Mouse (Mus musculus) hindbrain, embryonic 15.5 days (tissue): ENCODE data around the gene Edem1. TPM values are rescaled to one million over a fixed set of nuclear protein-coding genes. Genes with fewer than 3 reads are reported as not detected.

Experiments
- ATAC-seq: fragments of 200-750 bp; cut with Nextera tagmentation; 2 replicates; pipeline ENCODE4 v1.8.0; 2017; ENCODE audit warnings: low read depth, moderate number of reproducible peaks, moderate TSS enrichment; ENCODE audit not compliant: low FRiP score
- H3K27ac ChIP-seq: fragments of 300-500 bp; sonication (generic); replicated peaks from 2 replicates; pipeline ENCODE4 v1.5.1; 2015; ENCODE audit warnings: mild to moderate bottlenecking, inconsistent platforms
- H3K27me3 ChIP-seq: fragments of 300-500 bp; sonication (generic); 2 replicates; pipeline ENCODE4 v1.6.1; 2015; ENCODE audit warnings: control low read depth, inconsistent platforms
- H3K36me3 ChIP-seq: fragments of 300-500 bp; sonication (generic); 2 replicates; pipeline ENCODE4 v1.6.1; 2015; ENCODE audit warnings: control low read depth, inconsistent platforms
- H3K4me1 ChIP-seq: fragments of 300-500 bp; sonication (generic); replicated peaks from 2 replicates; pipeline ENCODE4 v1.6.1; 2015; ENCODE audit warnings: control low read depth, inconsistent platforms
- H3K4me2 ChIP-seq: fragments of 300-500 bp; sonication (generic); 2 replicates; pipeline ENCODE4 v1.6.1; 2015; ENCODE audit warnings: moderate library complexity, mild to moderate bottlenecking, inconsistent platforms
- H3K4me3 ChIP-seq: fragments of 300-500 bp; sonication (generic); 2 replicates; pipeline ENCODE4 v1.5.1; 2015; ENCODE audit warnings: mild to moderate bottlenecking, inconsistent platforms
- H3K9ac ChIP-seq: fragments of 300-500 bp; sonication (generic); 2 replicates; pipeline ENCODE4 v1.6.1; 2015; ENCODE audit warnings: inconsistent platforms
- H3K9me3 ChIP-seq: fragments of 300-500 bp; sonication (generic); 2 replicates; pipeline ENCODE4 v1.6.1; 2016; ENCODE audit warnings: control low read depth, inconsistent platforms
- WGBS: fragments of 180-500 bp; shearing (Covaris S2); methylation state at CpG from one replicate; pipeline ENCODE4 v1.1.7; 2015; 5-methylcytosine and 5-hydroxymethylcytosine counted together
- polyA plus RNA-seq: library from polyadenylated mRNA; unstranded; fragments of >200 nt; fragmentation: Nextera tagmentation; extraction: Ambion mirVana; gene quantifications from 2 replicates; pipeline ENCODE4 v1.2.1, GENCODE M21; 2015

Edem1 gene
- polyA plus RNA-seq, 1 experiment from 2014 or later: 5.8 TPM

DNA sequence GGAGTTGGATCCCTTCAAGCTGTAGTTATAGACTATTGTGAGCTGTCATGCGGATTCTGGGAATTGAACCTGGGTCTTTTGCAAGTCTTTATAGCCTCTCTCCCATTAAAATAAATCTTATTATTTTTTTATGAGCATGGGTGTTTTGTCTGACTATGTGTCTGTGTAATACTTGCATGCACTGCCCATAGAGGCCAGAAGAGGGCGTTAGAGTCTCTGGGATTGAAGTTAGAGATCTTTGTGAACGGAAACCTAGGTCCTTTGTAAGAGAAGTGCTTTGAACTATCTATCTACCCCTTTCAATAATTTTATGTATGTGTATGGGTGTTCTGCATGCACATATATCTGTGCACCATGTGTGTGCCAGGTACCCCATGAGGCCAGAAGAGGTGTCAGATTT lies 21.0 kb upstream of the Edem1 start:
- no peaks in the 10 kb centered on the region for H3K27me3 ChIP-seq
- no peak overlapping the region for H3K9ac ChIP-seq
- H3K9me3 ChIP-seq: no peaks in the 10 kb centered on the region
- WGBS: 75% methylated on average over 3 of the region's 3 CpGs
- peaks cover 14% of the 10 kb centered on the region for H3K4me1 ChIP-seq
- no peak overlapping the region for H3K27ac ChIP-seq
- ATAC-seq: no peak
- H3K4me3 ChIP-seq: no peak overlapping the region
- no peak overlapping the region for H3K4me2 ChIP-seq
- H3K36me3 ChIP-seq: no peaks in the 10 kb centered on the region

DNA sequence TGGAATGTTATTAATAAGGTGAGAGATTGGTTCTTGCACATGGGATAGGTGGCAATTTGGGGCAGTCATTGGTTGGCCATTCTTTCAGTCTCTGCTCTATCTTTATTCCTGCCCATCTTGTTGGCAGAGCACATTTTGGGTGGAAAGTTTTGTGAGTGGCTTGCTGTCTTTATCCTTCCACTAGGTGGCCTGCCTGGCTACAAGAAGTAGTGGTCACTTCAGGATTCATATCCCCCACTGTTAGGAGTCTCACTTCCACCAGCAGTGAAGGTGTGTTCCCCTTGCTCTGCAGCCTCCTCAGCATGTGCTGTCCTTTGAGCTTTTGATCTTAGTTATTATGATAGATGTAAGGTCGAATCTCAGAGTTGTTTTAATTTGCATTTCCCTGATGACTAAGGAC lies 19.7 kb upstream of the Edem1 start:
- Histone ChIP-seq H3K36me3 (no peaks in the 10 kb centered on the region), H3K4me1 (peaks cover 12% of the 10 kb centered on the region), H3K9me3 (no peaks in the 10 kb centered on the region), H3K4me2 (no peak overlapping the region), H3K9ac (no peak overlapping the region), H3K27ac (no peak overlapping the region), H3K4me3 (no peak overlapping the region), H3K27me3 (no peaks in the 10 kb centered on the region)
- no peak for ATAC-seq
- 81% methylated on average over 1 of the region's 1 CpGs for WGBS

DNA sequence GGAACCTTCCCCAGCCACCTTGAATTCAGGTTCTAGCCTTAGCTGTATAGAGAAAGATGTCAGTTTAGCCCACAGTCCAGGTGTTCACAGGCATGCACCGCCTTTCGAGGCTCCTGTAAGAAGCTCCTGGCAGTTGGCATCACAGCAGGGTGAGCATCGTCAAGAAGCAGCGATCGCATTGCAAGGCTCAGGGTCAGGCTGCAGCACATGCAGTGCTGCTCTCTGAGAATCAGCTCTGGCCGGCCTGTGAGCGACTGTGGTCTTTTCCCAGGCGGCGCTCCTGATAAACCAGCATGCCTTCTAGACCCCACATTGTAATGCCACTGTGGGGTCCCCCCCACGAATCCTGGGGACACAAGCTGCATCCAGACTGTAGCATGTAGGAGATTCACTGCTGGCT lies 18.2 kb upstream of the Edem1 start:
- WGBS: 66% methylated on average over 10 of the region's 10 CpGs
- Histone ChIP-seq H3K4me3 (no peak overlapping the region), H3K36me3 (peaks cover 5% of the 10 kb centered on the region; the same call in 1 of the 2 replicates), H3K4me2 (no peak overlapping the region), H3K9ac (no peak overlapping the region), H3K4me1 (peaks cover 2% of the 10 kb centered on the region), H3K9me3 (no peaks in the 10 kb centered on the region), H3K27ac (no peak overlapping the region), H3K27me3 (no peaks in the 10 kb centered on the region)
- ATAC-seq: no peak

DNA sequence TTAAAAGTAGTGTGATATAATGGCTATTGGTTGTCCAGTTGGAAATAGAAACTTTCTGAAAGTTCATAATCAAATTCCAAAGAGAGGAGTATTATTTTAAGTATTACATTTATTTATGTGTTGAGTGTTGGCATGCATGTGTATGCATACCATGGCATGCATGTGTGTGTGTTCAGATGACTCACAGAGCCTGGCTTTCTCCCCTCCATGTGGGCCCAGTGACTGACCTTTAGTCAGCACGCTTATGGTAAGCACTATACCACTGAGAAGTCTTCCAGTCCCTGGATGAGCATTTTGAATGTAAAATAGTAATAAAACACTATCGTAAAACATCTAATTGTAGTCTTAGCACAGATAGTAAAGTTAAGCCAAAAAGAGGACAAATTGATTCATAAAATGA lies 16.3 kb upstream of the Edem1 start:
- Histone ChIP-seq H3K36me3 (peaks cover 8% of the 10 kb centered on the region; the same call in 1 of the 2 replicates), H3K27ac (no peak overlapping the region), H3K9me3 (no peaks in the 10 kb centered on the region), H3K4me2 (no peak overlapping the region), H3K4me1 (no peaks in the 10 kb centered on the region), H3K4me3 (no peak overlapping the region), H3K27me3 (no peaks in the 10 kb centered on the region), H3K9ac (no peak overlapping the region)
- ATAC-seq: no peak
- WGBS: 82% methylated on average over 2 of the region's 2 CpGs

DNA sequence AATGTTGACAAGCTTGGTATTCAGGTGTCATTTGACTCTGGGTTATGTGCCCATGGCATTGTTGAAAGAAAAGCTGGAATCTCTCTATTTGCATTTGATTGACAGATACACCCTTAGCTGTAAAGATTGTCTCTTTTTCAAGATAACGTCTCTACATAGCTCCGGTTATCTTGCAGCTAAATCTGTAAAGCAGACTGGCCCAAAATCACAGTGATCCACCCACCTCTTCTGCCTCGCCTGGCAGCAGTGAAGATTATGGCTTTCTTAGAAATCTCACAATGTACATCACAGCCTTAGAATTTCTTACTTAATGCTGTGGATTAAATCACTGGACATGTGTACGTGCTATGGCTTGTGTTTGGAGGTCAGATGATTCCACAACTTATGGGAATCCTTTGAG lies 10.9 kb upstream of the Edem1 start:
- Histone ChIP-seq H3K4me2 (no peak overlapping the region), H3K9ac (no peak overlapping the region), H3K36me3 (peaks cover 43% of the 10 kb centered on the region), H3K4me1 (no peaks in the 10 kb centered on the region), H3K27ac (no peak overlapping the region), H3K9me3 (no peaks in the 10 kb centered on the region), H3K4me3 (no peak overlapping the region), H3K27me3 (no peaks in the 10 kb centered on the region)
- WGBS: 73% methylated on average over 4 of the region's 4 CpGs
- ATAC-seq: no peak

DNA sequence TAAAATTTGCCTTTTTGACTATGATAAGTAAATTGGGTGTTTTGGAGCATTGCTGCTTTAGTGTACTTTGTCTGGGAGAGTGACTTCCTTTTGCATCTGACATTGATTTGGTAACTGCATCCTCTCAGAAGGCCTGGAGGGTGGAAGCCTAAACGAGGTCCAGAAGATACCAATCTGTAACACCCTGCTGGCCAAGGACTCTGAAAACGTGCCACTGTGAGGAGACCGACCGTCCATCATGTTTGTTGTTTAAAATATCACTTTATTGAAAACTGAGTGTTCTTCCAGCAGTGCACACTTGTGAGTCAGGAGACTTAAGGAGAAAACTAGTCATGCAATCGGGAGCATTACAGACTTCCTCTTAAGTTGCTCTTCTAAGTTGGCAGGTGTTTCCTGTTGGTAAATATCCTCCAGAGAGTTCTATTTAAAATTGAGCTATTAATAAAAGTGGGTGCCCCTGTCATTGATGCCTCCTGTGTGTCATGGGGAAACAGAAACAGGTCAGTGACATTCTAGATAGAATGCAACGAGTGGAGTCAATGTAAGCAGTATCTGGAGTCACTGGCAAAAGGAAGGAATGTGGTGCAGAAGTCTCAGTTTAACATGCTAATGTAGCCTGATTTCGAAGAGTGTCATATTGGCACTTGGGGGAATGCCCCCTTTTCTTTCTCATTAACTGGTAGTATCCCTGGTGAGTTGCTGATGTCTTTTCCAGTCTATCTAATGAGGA lies 3.5 kb upstream of the Edem1 start:
- Histone ChIP-seq H3K4me1 (peaks cover 16% of the 10 kb centered on the region), H3K9ac (no peak overlapping the region), H3K4me3 (no peak overlapping the region), H3K27ac (no peak overlapping the region), H3K27me3 (no peaks in the 10 kb centered on the region), H3K9me3 (no peaks in the 10 kb centered on the region), H3K36me3 (peaks cover 23% of the 10 kb centered on the region; the same call in 1 of the 2 replicates), H3K4me2 (no peak overlapping the region)
- no peak for ATAC-seq
- WGBS: 82% methylated on average over 7 of the region's 7 CpGs

DNA sequence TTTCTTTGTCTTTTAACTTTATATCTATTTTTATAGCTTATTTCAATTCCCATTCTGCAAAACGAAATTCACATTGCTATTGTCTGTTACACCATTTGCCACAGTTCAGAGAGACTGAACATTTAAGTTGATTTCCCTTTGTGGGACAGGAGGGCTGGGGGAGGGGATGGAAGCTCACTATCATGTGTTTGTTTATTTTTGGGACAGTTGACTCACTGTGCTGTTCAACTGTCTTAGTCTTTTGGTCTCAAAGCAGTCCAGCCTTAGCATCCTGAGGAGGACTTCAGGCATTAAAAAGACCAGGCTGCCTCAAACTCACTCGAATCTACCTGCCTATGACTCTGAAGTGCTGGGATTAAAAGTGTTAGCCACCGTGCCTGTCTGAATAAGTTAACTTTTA lies 2.4 kb upstream of the Edem1 start:
- peaks cover 22% of the 10 kb centered on the region; the same call in 1 of the 2 replicates for H3K36me3 ChIP-seq
- 77% methylated on average over 3 of the region's 3 CpGs for WGBS
- H3K9me3 ChIP-seq: no peaks in the 10 kb centered on the region
- H3K4me2 ChIP-seq: no peak overlapping the region
- no peak overlapping the region for H3K9ac ChIP-seq
- peaks cover 18% of the 10 kb centered on the region for H3K4me1 ChIP-seq
- H3K27me3 ChIP-seq: no peaks in the 10 kb centered on the region
- no peak for ATAC-seq
- no peak overlapping the region for H3K27ac ChIP-seq
- H3K4me3 ChIP-seq: no peak overlapping the region

DNA sequence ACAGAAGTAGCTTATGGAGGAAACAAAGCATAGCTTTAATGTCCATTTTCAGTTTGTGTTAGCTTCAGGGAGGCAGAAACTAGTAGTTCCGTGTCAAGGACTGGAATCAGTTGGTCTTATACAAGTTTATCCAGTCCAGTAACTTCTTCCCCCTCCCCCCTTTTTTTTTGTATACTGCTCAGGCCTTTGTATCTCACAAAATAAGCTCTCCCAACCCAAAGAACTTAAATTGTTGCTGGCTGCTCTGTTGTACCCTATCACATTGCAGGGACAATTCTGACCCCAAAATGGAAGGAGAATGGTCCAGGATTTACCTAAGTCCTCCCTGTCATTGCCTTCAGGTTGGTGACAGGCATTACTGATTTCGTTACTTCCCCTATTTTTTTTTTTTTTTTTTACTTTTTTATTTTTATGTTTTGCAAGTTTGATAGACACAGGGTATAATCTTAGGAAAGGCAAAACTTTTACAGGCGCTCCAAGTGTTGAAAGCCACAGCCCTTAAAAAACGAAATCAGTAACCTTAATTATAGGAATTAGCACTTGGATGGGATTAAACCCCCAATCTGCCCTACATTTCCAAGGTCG lies 1.0 kb upstream of the Edem1 start:
- no peak overlapping the region for H3K9ac ChIP-seq
- no peaks in the 10 kb centered on the region for H3K9me3 ChIP-seq
- no peak for ATAC-seq
- 27% methylated on average over 5 of the region's 5 CpGs for WGBS
- H3K27me3 ChIP-seq: no peaks in the 10 kb centered on the region
- H3K4me3 ChIP-seq: peak overlapping the region; percentile 73; the same call in 1 of the 2 replicates
- H3K4me1 ChIP-seq: peaks cover 18% of the 10 kb centered on the region
- H3K4me2 ChIP-seq: peak overlapping the region; percentile 80
- peaks cover 12% of the 10 kb centered on the region; the same call in 1 of the 2 replicates for H3K36me3 ChIP-seq
- no peak overlapping the region for H3K27ac ChIP-seq

DNA sequence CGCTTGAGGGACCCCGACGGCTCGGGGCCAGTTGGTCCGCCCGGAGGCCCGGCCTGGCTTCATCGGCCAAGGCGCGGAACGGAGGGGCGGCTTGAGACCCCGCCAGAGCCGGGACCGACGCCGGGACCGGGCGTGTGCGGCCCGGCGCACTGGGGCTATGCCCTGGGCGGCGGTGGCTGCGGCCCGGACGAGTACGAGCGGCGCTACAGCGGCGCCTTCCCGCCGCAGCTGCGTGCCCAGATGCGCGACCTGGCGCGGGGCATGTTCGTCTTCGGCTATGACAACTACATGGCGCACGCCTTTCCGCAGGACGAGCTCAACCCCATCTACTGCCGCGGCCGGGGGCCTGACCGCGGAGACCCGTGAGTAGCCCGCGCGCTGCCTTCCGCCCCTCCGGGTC lies 431 bp downstream of the Edem1 start:
- Histone ChIP-seq H3K36me3 (no peaks in the 10 kb centered on the region; the same call in 1 of the 2 replicates), H3K9me3 (no peaks in the 10 kb centered on the region), H3K4me1 (peaks cover 18% of the 10 kb centered on the region), H3K9ac (peak overlapping the region; percentile 82), H3K4me3 (peak overlapping the region; percentile 73), H3K27ac (peak overlapping the region; percentile 77), H3K27me3 (no peaks in the 10 kb centered on the region), H3K4me2 (peak overlapping the region; percentile 80)
- under 1% methylated on average over 40 of the region's 56 CpGs for WGBS
- ATAC-seq: peak; percentile 63

DNA sequence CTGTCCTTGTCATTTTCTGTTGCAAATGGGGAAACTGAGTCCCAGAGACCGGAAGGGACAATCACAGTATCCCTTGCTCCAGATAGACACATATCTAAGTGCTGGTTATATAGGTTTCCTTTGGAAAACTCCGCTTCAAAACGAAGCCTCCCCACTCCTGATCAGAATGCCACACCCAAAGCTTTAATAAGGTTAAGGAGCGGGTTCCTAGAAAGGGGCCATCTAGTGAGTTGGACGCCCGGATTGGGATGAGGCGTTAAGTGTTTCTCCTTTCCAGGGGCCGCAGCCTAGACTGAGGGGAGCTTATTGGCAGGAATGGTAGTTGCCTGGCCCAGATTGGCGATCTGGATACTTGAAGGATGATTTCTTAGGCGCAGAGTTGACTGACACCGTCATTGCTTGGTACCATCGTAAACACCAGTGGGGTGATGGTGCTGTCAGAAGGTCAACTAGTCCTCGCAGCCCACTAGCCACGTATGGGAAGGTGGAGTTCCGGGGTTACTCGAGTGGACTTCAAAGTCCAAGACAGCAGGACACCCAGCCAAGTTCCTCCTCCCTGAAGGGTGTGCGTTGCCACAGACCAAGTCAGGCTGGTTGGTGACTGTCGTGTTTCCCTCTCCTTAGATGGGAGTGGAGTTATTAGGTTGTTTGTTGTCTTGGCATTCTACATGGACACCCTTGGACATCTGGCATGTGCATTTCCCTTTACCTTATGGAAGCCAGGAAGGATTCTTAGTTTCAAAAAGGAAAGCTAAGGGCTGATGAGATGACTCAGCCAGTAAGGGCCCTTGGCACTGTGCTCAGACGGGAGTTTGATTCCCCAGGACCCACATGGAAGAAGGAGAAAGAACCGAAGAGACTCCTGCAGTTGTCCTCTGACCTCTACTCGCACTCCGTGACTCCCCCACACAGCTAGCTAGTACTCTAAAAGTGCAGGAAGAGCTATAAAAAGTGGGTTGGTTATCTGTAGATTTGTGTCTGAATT lies 1.2 kb downstream of the Edem1 start:
- peaks cover 18% of the 10 kb centered on the region for H3K4me1 ChIP-seq
- no peaks in the 10 kb centered on the region for H3K36me3 ChIP-seq
- peak overlapping the region; percentile 73 for H3K4me3 ChIP-seq
- no peaks in the 10 kb centered on the region for H3K9me3 ChIP-seq
- no peaks in the 10 kb centered on the region for H3K27me3 ChIP-seq
- H3K4me2 ChIP-seq: peak overlapping the region; percentile 80
- H3K27ac ChIP-seq: no peak overlapping the region
- H3K9ac ChIP-seq: peak overlapping the region; percentile 82
- WGBS: 22% methylated on average over 22 of the region's 22 CpGs
- ATAC-seq: no peak

DNA sequence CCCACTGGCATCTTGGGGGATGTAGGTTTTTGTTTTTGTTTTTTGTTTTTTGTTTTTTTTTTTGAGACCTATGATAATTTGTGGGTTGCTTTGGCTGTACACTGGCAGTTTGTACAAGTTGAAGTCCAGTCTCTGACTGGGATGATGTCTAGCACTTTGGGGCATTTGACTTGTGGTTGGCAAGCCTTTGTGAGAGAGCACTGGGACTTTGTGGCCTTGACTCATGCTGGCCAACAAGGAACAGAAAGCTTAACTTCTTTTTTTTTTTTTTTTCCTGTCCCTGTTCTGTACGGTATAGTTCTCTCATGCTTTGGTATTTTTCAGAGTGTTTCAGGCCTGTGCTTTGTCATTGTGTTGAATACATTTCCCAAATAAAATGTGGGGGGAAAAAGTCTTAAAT lies 3.7 kb downstream of the Edem1 start:
- 88% methylated on average over 1 of the region's 1 CpGs for WGBS
- Histone ChIP-seq H3K9ac (no peak overlapping the region), H3K4me1 (peaks cover 18% of the 10 kb centered on the region), H3K27ac (no peak overlapping the region), H3K9me3 (no peaks in the 10 kb centered on the region), H3K4me2 (no peak overlapping the region), H3K4me3 (no peak overlapping the region), H3K36me3 (peaks cover under 1% of the 10 kb centered on the region; the same call in 1 of the 2 replicates), H3K27me3 (no peaks in the 10 kb centered on the region)
- ATAC-seq: no peak

DNA sequence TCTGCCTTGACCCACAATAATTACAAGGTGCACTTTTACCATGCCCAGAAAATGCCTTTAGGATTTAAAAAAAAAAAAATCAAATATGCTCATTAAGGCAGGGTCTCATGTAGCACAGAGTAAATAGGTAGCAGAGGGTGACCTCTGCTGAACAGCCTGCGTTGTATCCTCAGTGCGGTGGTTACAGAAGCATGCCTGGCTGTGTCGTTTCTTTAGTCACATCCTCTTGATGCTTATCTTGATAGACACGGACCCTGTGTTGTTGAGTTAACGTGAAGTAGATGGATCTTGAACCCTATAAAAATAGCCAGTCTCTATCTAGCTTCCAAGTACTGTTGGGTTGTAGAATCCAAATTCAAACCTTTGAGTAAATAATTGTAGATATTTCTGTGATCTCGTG lies 4.5 kb downstream of the Edem1 start:
- no peak for ATAC-seq
- H3K36me3 ChIP-seq: peaks cover 3% of the 10 kb centered on the region; the same call in 1 of the 2 replicates
- H3K9me3 ChIP-seq: no peaks in the 10 kb centered on the region
- H3K4me1 ChIP-seq: peaks cover 15% of the 10 kb centered on the region
- no peak overlapping the region for H3K4me3 ChIP-seq
- no peak overlapping the region for H3K4me2 ChIP-seq
- H3K27ac ChIP-seq: no peak overlapping the region
- no peaks in the 10 kb centered on the region for H3K27me3 ChIP-seq
- WGBS: 87% methylated on average over 6 of the region's 6 CpGs
- no peak overlapping the region for H3K9ac ChIP-seq
